Mouse (Mus musculus) adrenal gland, postnatal 25 days (tissue): ENCODE data around the gene Smarca1. TPM values are rescaled to one million over a fixed set of nuclear protein-coding genes. Genes with fewer than 3 reads are reported as not detected.

Source experiments
- DNase-seq: peaks from one replicate; pipeline ENCODE4 v3.0.0; 2021; ENCODE audit warnings: mixed read lengths
- long read RNA-seq: library from polyadenylated mRNA; stranded (forward); transcript quantifications from one replicate; pipeline ENCODE4 v2.0.0, GENCODE M21; 2021
- total RNA-seq: library from RNA; stranded (reverse); gene quantifications from 2 replicates; pipeline ENCODE4 v1.2.3, GENCODE M21; 2021

Smarca1 gene
- 24.7 and 35.9 TPM in 2 replicates for total RNA-seq
- long read RNA-seq, full-length matches to known transcripts = 12 of 64 reads
- long read RNA-seq, partial matches to known transcripts = 5 of 64 reads
- long read RNA-seq, other reads (novel, unspliced or antisense) = 47 of 64 reads

DNA sequence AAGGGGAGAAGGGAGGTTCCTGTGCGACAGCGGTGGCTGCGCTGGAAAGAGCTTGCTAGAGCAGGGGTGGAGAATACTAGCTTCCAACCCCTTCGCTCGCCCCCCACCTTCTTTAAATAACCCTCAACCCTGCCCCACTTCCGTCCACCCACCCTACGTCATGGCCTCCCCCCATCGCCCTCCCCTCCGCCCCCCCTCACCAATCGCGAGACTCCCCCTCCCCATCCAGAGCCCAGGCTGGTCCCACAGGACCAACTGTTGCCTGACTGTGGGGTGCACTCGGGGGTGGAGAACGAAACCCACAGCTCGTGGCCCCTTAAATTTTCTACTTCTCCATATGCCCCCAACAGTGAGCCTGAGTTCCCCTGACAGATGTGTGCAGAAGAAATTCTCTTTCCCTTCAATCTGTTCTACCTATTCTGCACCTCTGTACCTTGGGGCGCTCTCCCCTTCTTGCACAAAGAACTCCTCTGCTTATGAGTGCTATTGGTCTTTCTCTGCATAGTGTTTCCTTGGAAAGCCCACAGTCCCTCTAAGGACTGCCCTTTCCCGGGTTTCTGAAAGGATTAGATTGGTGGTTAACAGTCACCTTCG, at the start of gene Smarca1:
Smarca1 (minus strand) TSS at position 544 of the 594 bp plus-strand sequence.
- DNase-seq = no peak

- DNase-seq = peak; percentile 5
These were observed 45.0 kb upstream of the Smarca1 start for GRCm38 (mm10) chrX:47937740-47938139.

- no peak for DNase-seq
These were observed 44.1 kb upstream of the Smarca1 start for GRCm38 (mm10) chrX:47936885-47937284.

DNA sequence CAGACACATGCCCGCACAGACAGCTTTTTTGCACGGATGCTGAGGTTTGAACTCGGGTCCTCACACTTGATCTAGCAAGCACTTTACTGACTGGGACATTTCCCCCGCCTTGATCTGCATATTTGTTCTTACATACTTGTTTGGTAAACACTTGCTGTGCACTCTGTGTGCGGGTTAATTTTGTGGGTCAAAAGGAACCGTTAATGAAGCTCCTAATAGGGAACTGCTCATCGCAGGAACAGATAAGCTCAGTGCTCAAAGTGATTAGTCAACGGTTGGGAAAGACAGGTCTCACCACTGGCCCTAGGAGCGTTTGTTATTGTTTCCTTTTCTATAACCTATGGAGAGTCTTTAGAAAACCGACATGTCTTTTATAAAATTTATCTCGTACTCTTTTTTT, 41.6 kb upstream of the Smarca1 start:
- no peak for DNase-seq

DNA sequence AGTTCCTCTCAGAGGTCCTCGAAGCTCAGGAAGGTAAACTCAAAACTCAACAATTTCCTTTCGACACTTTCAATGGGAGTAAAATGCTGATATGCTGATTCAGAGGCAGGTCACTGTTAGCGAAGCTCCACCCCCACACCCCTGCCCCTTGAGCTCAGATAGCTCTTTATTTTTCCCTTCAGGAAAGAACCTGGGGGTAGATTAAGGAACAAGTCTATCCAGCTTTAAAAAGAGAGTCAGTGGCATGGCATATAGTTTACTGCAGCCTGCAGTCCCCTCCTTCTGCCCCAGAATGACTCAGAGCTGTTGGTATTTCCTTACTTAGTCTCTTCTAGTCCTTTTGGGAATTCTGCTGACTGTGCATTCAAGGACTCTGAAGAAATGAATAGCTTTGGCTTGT, 37.7 kb upstream of the Smarca1 start:
- DNase-seq = no peak

GRCm38 (mm10) chrX:47927981-47928380, 35.2 kb upstream of the Smarca1 start:
- no peak for DNase-seq

DNA sequence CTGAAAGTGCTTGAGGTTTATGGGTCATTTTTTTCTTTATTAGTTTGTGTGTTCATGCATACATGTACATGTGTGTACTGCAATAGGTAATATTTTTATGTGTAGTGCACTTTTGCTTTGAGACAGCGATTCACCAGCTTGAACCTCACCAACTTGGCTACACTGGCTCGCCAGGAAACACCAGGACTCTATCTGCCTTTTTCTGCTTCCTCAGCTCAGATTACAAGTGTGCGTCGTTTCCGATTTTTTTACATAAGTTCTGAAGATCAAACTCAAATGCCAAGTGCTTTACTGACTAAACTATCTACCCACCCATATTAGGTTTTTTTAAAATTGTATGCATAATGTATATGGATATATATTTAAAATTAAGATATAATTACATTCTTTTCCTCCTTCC, 27.8 kb upstream of the Smarca1 start:
- DNase-seq = no peak

DNA sequence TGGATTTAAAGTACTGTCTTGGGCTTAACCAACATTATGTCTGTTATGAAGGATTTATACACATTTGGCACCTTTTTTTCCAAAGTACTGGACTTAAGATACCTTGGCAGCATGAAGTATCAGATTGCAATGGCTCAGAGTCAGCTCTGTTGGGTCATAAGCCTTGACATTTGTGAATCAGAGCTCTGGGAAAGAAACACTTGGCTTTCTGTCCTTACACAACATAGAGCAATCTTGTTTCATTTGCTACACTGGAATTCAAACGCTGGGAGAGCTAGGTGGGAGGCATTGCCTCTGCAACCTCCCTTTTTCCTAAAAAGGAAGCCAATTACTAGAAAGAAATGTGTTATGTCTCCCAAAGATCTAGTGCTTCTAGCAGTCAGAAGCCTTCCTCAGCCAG, 24.1 kb upstream of the Smarca1 start:
- DNase-seq = no peak

GRCm38 (mm10) chrX:47913543-47913938, 20.8 kb upstream of the Smarca1 start:
- no peak for DNase-seq

GRCm38 (mm10) chrX:47912904-47913542, 20.2 kb upstream of the Smarca1 start:
- no peak for DNase-seq

DNA sequence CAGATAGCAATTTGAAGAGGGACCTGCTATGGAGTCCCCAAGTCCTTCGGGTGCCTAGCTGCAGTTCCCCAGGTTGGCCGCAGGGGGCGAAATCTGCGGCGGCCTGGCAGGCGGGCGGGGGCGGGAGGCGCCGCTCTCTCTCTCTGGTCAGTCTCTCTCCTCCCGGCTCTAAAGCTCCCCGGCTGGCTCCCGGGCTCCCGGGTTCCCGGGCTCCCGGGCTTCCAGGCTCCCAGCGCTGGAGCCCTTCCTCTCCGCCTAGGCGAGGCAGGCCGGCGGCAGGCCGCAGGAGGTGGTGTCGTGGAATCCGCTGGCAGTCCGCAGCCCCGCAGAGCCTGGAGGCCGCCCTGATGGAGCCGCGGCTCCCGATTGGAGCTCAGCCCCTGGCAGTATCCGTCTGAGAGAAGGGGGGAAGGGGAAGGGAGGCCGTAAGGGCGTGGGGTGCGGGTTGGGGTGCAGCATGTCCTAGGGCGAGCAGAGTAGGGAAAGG, 19.6 kb upstream of the Smarca1 start, which contains the start of gene Ocrl:
Ocrl (plus strand) TSS at position 82 of the 487 bp plus-strand sequence.
- peak; percentile 75 for DNase-seq

DNA sequence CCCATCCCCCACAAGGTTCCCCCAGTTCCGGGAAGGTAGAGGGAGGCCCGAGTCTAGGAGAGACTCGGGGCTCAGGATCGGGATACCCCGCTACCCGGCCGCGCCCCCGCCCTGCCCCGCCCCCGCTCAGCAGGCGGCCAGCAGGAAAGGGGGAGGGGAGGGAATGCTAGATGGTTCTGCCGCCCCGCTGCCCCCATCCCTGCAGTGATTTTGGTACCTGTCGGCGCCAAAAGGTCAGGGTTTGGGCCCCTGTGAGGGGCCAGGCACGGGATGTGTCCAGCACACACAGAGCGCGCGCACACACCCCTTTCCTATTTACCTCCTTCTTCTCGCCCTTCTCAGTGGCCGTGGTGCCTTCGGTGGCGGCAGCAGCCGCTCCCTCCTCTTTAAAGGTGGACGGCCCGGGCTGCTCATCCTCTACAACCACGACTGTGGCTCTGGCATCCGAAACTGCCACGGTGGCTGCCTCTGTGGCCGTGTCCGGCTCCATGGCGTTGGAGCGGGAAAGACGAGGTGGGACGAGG, 805 bp downstream of the Smarca1 start:
- DNase-seq = peak; percentile 19

DNA sequence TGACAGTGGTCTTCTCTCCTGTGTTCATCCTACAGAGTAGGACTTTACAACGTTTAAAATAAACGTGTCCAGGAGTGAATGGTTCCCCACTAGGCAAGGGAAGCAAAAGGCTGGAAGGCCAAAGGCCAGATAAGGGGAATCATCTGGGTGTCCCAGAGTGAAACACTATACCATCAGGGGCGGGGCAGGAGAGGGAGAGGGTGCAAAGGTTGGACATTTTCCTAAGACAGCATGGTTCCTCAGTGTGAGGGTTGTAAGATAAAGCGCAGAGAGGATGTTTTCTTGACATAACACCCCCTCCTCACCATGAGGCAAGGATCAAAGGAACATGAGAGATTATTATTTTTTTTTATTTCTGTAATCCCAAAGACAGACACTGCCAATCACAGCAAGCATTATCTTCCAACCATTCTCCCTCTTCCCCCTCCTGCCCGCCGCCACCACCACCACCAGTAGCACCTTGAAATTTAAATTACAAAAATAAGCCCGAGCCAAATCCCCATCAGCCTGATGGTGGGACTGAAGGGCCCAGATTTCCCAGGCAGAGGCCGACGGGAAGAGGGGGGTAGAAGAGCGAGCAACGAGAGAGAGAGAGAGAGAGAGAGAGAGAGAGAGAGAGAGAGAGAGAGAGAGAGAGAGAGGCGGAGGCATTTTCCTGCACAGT, 1.4 kb downstream of the Smarca1 start:
- no peak for DNase-seq

GRCm38 (mm10) chrX:47887401-47887800, 5.4 kb downstream of the Smarca1 start:
- DNase-seq = no peak

GRCm38 (mm10) chrX:47882813-47883212, 10.0 kb downstream of the Smarca1 start:
- DNase-seq = no peak

GRCm38 (mm10) chrX:47880052-47880451, 12.7 kb downstream of the Smarca1 start:
- peak; percentile 16 for DNase-seq

- no peak for DNase-seq
These were observed 34.2 kb downstream of the Smarca1 start for GRCm38 (mm10) chrX:47858544-47858943.

GRCm38 (mm10) chrX:47835835-47836195, 57.0 kb downstream of the Smarca1 start:
- no peak for DNase-seq

DNA sequence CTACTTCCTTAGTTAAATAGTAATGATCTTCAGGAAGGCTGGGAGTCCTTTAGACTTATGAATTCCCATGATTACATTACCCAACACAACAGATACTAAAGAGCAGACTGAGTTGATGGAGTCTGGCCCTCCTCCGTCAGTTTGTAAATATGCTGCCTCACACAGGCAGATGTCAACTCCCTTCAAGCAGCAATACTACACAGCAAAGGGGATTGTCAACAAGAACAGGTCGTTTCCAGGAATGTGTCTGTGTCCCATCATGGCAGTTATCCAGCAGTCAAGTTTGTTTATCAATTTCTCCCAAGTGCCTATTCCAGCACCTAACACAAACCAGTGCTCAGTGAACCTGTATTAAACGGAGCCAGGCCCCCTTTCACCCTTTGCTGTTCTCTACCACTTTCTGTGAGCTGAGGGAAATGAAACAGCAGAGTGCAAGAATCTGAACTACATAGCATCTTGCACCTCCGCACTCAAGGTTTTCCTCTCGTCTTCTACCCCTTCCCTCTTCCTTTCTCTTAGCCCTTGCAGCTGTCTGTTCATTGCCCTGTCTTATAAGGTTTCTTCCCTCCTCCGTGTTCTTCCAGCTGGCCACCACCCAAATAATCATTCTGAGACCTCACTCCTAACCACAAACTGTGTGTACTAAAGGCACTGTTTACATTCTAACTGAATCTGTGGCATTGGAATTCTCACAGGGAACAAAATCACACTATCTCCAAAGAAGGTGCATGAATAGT, 57.5 kb downstream of the Smarca1 start:
- DNase-seq = no peak

GRCm38 (mm10) chrX:47833431-47833830, 59.3 kb downstream of the Smarca1 start:
- DNase-seq = no peak

GRCm38 (mm10) chrX:47820566-47820965, 72.2 kb downstream of the Smarca1 start:
- no peak for DNase-seq

DNA sequence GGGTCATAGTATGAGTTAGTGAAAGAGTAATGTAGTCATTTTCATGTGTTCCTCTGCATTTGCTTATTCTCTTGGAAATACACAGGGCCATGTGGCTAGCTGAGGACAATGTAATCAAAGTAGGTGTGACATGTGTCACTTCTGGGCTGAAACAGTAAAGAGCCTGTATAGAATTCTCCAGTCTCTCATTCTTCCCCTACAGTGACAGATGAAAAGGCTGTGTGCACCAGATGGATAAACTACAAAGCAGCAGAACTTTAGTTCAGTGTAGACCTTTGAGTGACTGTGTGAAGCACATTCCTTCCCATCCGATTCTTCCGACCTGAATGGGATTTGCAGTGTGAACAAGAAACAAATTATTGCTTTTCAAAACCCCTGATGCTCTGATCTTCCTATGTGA, 84.1 kb downstream of the Smarca1 start:
- DNase-seq = no peak
